Mouse (Mus musculus) 3134 (cell line): ENCODE results near the gene Vdac2.

Experiments used
- DNase-seq: peaks from one replicate; pipeline ENCODE4 v3.0.0-alpha.2; 2011; ENCODE audit warnings: low spot score; ENCODE audit not compliant: insufficient read length; ENCODE audit errors: extremely low read depth

Gene Vdac2

DNA sequence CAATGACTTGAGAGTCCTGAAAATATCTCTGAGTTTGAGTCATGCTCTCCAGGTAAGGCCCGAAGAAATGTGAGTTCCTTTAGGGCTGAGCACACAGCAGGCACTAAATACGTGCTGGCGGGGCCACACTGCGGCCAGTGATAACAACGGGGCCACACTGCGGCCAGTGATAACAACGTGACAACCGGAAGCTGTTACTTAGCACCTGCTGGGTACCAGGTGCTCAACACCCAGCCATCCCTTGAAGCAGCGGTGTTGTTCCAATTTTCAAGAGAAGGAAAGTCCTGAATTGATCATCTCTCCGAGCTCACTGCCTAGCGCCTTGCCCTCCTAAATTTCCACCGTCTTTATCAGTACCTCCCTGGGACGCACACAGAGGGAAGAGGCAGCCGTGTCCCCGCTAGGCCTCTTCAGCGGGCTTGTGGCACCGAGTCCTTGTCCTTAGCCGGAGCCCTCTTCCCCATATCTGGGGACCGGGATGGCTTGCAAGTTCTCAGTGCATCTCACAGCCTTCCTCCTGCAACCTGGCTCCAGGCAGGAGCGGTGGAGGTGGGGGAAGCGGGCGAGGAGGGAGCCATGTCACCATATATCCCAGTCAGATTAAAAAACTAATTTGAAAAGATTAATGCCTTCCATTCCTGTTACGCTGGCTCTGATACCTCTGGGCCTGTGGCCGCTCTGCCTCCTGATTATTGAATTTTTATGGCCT, 25.5 kb downstream of the Vdac2 start:
- no peak for DNase-seq

DNA sequence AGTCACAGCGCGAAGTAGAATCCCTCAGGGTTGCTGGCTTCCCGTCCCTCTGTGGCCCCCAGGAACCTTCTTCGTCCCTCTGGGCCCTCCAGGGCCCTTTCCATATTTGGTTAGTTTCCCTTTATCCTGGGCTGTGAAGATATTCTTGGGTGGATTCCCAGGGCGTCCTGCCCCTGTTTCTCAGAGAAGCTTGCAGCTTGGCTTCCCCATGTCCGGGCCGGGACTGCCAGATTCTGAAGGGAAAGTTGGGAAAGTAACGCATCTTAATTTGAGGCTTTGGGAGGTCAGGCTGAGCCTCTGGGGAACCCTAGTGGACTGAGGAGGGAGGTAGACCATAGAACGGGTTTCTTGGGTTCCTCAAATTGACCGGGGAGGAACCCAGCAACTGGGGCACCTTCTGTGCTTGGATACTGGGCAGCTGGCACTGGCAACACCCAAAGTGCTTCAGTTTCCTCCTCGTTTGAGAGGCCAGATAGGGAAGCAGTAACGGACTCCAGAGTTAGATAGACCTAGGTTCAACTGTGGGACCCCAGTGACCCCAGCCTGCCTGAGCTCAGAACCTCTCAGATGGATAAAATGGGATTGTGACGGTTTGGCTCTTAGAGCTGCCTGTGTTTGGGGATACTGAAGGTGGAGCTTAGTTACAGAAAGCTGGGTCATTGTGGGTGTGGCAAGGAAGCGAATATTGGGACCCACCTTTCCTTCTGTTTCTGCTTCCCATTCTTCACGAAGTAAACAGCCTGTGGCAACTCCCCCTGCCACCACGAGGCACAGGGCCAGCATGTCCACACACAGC, 27.2 kb downstream of the Vdac2 start:
- DNase-seq = no peak

DNA sequence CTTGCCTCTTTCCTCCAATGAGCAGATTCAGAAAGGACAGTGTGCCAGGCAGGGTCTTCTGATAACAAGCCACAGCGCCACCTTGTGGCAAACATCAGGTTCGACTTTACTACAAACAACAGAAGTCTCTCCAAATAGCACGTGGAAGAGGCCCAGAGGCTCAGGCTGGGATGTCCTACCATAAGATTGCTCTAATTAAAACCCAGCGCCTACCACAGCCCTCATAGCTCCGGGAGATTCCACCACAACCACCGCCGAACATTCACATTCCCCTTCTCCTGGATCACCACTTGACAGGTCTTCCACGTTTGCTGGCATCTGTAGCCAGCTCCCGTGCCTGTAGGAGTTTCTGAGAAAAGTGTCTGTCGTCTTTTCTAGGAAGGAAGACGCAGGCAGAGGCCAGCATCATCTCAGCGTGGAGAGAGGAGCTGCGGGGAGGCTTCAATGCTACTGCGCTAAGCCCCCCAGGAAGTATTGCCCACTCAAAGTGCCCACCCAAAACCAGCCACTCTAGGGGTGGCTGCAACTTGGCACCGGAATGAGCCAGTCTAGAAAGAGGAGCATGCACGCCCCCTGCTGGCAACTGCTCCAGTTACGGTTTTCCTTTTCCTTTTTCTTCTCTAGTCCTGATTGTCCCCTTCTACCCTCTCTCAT, 28.5 kb downstream of the Vdac2 start:
- peak; percentile 61 for DNase-seq

DNA sequence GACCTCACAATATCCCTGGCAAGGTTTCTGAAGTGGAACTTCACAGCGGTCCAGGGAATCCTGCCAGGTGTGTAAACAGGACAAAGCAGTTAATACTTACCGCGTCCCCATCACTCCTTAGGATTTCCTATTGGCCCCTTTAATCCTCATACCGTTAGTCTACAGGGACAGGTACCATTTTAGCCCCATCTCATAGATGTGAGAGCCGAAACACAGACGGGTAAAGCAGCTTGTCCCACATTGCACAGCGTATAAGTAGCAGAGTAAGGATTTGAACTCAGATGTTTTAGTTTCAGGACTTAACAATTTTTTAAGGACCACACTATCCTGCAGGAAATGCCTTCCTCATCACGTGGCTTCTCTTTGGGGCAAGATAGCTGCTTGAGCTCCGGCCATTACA, 29.2 kb downstream of the Vdac2 start:
- DNase-seq = no peak

DNA sequence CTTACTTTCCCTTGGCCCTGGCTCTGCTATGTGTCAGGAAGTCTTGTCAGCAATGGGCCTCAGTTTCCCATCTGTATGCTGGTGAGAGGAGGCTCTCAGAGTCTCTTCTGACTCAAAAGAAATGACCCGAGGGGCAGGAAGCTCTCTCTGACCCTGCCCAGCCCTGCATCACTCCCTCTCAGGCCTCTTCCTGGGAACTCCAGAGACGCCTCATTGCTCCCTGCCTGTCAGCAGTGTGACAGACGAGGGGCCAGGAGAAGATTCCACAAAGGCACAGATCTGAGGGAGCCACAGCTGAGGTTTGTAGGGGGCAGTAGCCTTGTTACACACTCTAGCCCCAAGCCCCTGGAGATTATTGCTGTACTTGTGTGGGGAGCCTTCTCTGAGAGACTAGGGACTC, 30.9 kb downstream of the Vdac2 start:
- no peak for DNase-seq

DNA sequence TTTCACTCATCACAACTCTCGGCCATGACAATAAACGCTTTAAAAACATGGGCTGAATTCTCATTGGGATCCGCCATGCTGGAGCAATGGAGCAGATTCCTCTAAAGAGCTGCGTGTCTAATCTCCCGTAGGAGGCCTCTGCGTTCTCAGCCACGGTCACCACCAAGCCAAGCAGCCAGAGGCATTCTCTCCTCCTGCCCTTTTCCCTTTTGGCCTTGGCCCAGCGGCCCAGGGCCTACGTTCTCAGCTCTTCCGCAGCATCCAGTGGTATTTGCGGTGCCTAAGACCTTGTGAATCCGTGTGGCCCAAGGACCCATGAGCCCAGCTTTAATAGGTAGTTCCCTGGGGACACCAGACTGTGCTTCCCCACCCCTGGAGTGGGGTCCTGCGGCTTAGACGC, 31.8 kb downstream of the Vdac2 start:
- no peak for DNase-seq

DNA sequence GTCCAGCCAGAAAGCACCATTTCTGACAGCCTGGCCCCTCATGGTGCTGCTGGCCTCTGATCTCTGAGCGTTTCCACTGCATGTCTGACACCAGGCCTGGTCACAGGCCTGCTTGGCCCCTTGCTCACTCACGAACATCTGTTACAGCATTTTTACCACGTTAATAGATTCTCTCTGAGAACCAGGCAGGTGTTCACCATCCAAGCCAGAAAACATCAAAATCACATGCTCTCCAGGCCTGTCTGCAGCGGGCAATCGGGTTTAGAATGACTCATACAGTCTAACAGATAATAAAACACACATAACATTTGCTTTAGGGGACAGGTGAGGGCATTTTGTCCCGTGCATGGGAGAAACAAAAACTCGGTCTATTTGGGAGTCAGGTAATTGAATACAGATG, 41.3 kb downstream of the Vdac2 start:
- no peak for DNase-seq

DNA sequence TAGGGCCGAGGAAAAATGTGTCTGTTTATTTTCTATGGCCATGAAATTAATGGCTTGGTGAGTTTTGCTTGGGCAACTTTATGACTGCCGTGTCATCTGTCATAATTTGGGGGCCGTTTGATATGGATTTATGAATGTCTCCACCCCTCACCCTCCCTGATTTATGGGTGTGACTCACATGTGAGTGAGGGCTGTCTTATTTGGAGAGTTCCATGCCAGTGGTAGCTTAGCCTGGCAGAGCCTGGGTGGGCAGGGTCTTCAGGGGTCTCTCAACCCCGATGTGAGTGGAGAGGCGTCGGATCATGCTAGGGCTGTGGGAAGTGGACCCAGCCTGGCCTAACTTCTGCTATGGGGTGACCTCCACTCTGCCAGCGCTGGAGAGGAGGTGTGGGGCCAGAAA, 41.8 kb downstream of the Vdac2 start:
- DNase-seq = no peak

DNA sequence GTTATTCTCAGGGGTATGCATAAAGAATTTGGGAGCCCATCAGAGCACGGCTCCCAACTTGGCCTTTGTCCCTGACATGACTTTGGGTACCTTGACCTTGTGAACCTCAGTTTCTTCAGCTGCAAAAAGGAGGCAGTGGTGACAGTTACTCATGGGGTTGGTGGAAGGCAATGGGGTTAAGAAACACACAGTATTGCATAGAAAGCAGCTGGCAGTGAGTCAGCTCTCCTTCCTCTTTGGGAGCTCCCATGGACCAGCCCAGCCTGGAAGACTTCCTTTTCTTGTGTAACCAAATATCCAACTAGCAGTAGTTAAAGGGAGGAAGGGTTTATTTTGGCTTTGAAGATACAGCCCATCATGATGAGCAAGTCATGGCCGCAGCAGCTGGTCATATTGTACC, 65.4 kb downstream of the Vdac2 start:
- DNase-seq = no peak

DNA sequence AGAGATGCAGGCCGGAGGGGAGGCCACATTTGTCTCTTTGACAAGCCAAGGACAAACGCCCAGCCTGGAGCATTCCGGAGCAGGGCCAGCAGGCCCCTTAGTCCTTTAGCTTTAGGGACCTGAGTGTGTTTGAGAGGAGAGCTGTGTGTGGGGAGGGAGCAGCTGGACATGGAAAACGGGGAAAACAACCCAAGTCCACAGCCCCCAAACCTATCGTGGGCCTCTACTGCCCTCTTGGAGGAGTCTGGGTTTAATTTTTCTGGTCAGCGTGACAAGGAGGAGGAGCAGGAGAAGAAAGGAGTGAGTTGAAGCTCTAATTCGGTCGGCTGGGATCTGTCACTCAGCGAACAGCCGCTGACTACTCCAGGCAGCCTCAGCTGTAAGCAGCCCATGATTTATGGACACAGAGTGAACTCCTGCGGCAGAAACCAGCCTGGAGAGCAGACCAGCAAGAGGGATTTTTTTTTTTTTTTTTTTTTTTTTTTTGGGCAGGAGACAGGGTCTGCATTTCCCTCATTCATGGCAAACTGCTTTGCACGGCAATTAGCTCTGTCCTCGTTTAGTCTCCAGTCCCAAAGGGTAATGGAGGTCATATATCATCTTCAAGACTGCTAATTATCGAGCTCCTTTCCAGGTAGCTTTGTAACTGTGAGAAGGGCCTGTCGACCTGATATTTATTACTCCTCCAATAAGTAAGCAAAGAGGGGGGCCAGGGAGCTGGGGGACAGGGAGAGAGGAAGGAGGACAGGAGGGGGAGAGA, 66.7 kb downstream of the Vdac2 start:
- DNase-seq = no peak

DNA sequence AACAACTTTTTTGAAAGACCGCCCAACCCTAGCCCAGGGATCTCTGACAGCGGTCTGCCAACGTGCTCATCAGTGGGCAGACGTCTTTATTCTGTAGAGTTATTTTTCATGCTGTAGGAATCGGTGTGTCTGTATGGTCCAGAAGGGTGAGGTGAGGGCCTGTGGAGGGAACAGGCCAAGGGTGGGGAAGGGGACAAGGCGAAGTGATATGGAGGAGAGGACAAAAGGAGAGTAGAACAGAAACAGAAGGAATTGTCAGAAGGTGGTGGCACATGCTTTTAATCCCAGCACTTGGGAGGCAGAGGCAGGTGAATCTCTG, 67.3 kb downstream of the Vdac2 start:
- no peak for DNase-seq
